Mouse (Mus musculus) E14TG2a.4 (cell line): ENCODE data around the gene Atxn10.

Experiments
- CTCF ChIP-seq: conservative IDR thresholded peaks from 2 replicates; pipeline ENCODE4 v1.5.1; 2014; ENCODE audit warnings: low read length
- POU5F1 ChIP-seq: IDR thresholded peaks from 2 replicates; pipeline ENCODE4 v1.6.1; 2014; ENCODE audit warnings: low read length, borderline replicate concordance

DNA sequence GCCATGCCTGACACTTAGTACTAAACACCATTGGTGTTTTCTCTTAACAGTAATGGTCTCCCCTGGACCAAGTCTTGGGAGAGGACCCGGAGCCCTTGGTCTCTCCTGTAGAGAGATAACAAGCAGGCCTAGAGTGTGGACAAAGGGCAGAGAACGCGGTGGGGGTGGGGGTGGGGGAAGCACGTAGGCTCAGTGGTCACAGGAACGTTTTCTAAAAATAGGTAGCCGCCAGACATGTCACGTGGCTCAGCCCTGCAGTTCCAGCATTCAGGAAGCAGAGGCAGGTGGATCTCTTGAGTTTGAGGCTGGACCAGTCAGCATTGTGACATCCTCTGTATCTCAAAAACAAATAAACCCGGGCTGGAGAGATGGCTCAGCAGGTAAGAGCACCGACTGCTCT lies 1.2 kb downstream of the Atxn10 start:
- no peak for TF ChIP-seq CTCF
- TF ChIP-seq POU5F1, result no peak
